7 mouse cellular contexts compared by ENCODE assay signal in genomic region chr13:21717397-21718357, GRCm38 (mm10). TPM values are rescaled to one million over a fixed set of nuclear protein-coding genes. Genes with fewer than 3 reads are reported as not detected.
DNase-seq lines count a peak whose midpoint lies in the region; ATAC-seq lines count a peak whose summit lies in the region.
"Not testable (repeated sequence)": the region's sequence is repeated elsewhere in the genome, so short reads cannot be mapped to it uniquely, and the experiment has no call there.

Hist1h3h (plus strand) TSS chr13:21717659.

- peak within 1 kb of the TSS; percentile 89 for H3K4me2 ChIP-seq in midbrain, embryonic 11.5 days

- H3K27ac ChIP-seq in embryonic facial prominence, embryonic 10.5 days (replicated peaks): peak within 1 kb of the TSS; percentile 96
- peak within 1 kb of the TSS; percentile 94 for H3K27ac ChIP-seq in midbrain, embryonic 11.5 days (ENCODE audit: low read depth, low read length)

- H3K27me3 ChIP-seq in embryonic facial prominence, embryonic 10.5 days (replicated peaks; ENCODE audit: low read depth, poor library complexity, severe bottlenecking); midbrain, embryonic 11.5 days (ENCODE audit: control insufficient read depth, insufficient read depth, low read length): not testable (repeated sequence)

- H3K9ac ChIP-seq in midbrain, embryonic 11.5 days (ENCODE audit: low read length): peak within 1 kb of the TSS; percentile 84

- intact Hi-C loops in left cerebral cortex, postnatal 4 days (cut with DNase I): not testable (repeated sequence)

- not testable (repeated sequence) for H3K36me3 ChIP-seq in embryonic facial prominence, embryonic 10.5 days (replicated peaks); midbrain, embryonic 11.5 days (ENCODE audit: control insufficient read depth, insufficient read depth, low read length)

- peak; percentile 86 for DNase-seq in adrenal gland, postnatal 14 days
- peak; percentile 87 for DNase-seq in embryonic facial prominence, embryonic 10.5 days (ENCODE audit: low spot score)
- peak; percentile 45 for DNase-seq in kidney, adult 11 months
- DNase-seq in left cerebral cortex, postnatal 4 days: peak; percentile 83
- peak; percentile 99 for DNase-seq in midbrain, embryonic 11.5 days (ENCODE audit: low spot score, missing footprints)
- DNase-seq in skeletal muscle tissue, adult 2 months (ENCODE audit: low read depth, low spot score): peak; percentile 71

- peak; percentile 33 for ATAC-seq in granulocyte monocyte progenitor cell, adult 5-6 weeks (replicated peaks; ENCODE audit: poor library complexity, severe bottlenecking)
- peak; percentile 54 for ATAC-seq in midbrain, embryonic 11.5 days (ENCODE audit: low FRiP score)

- not testable (repeated sequence) for H3K9me3 ChIP-seq in embryonic facial prominence, embryonic 10.5 days; midbrain, embryonic 11.5 days (ENCODE audit: control insufficient read depth, low read length)

- under 1% methylated on average over 30 of the region's 56 CpGs for WGBS in embryonic facial prominence, embryonic 10.5 days
- WGBS in midbrain, embryonic 11.5 days: under 1% methylated on average over 25 of the region's 56 CpGs

- H3K4me3 ChIP-seq in embryonic facial prominence, embryonic 10.5 days: peak within 1 kb of the TSS; percentile 65
- peak within 1 kb of the TSS; percentile 44 for H3K4me3 ChIP-seq in midbrain, embryonic 11.5 days (ENCODE audit: low read depth, low read length)

- H3K4me1 ChIP-seq in embryonic facial prominence, embryonic 10.5 days: peaks cover 36% of the 10 kb centered on the region
- H3K4me1 ChIP-seq in midbrain, embryonic 11.5 days (ENCODE audit: control insufficient read depth, insufficient read depth, low read length): peaks cover 20% of the 10 kb centered on the region

RNA-seq across cellular contexts. Expression of gene Hist1h3h, which starts in this region (rescaled TPM):
- total RNA-seq in adrenal gland, postnatal 14 days (2021): 287 and 324 TPM in 2 replicates
- 10.7 and 12.8 TPM in 2 replicates for polyA plus RNA-seq in embryonic facial prominence, embryonic 10.5 days (2016; fragmentation: Nextera tagmentation; extraction: Ambion mirVana)
- 4.5 TPM in 1 of 2 replicates, not detected in the other for total RNA-seq in granulocyte monocyte progenitor cell, adult 5-6 weeks (2014; fragmentation: Nextera tagmentation)
- total RNA-seq in granulocyte monocyte progenitor cell, adult 5-6 weeks (2017): 334 and 360 TPM in 2 replicates
- 100 to 1,000 TPM; 159 to 180 TPM for total RNA-seq in left cerebral cortex, postnatal 4 days (2021)
- polyA plus RNA-seq in midbrain, embryonic 11.5 days (2014; fragmentation: Nextera tagmentation; extraction: Ambion mirVana): 11.6 and 12.9 TPM in 2 replicates

Comparison
In these comparisons a context has a peak if more than half of its experiments do, and no peak if none do; other contexts are left out.
1. Peak in every context shown above with its lines: DNase-seq, ATAC-seq, H3K4me3 ChIP-seq and H3K27ac ChIP-seq.
2. DNase-seq: peak in every context shown above with its lines; median percentile 99 in midbrain, embryonic 11.5 days; 87 in embryonic facial prominence, embryonic 10.5 days; 86 in adrenal gland, postnatal 14 days; 83 in left cerebral cortex, postnatal 4 days; 71 in skeletal muscle tissue, adult 2 months; 45 in kidney, adult 11 months.